Mouse (Mus musculus) layer of hippocampus, postnatal 10 days (tissue): ENCODE measurements around the gene H2al1m. TPM values are rescaled to one million over a fixed set of nuclear protein-coding genes. Genes with fewer than 3 reads are reported as not detected.
A peak's percentile ranks its signal among the peaks of the same experiment; 100 is the strongest.
"Not testable (repeated sequence)": the region's sequence is repeated elsewhere in the genome, so short reads cannot be mapped to it uniquely, and the experiment has no call there.

Experiments
- DNase-seq, 2 experiments: peaks; one replicate each; pipeline ENCODE4 v3.0.0; 2021; ENCODE audit warnings: low spot score in 2 of 2
- total RNA-seq, 2 experiments: library from RNA; stranded (reverse); gene quantifications; 2 replicates each; pipeline ENCODE4 v1.2.3; 2021

H2al1m gene
- total RNA-seq, 2 experiments from 2014 or later: not detected

GRCm38 (mm10) chrX:9316457-9316856 is 32.9 kb downstream of the H2al1m start:
- not testable (repeated sequence) for DNase-seq

GRCm38 (mm10) chrX:9327954-9328353 is 44.4 kb downstream of the H2al1m start:
- not testable (repeated sequence) for DNase-seq

GRCm38 (mm10) chrX:9332366-9332962 is 48.9 kb downstream of the H2al1m start:
- DNase-seq: not testable (repeated sequence)

- DNase-seq: peak; percentile 12 to 71
Observed at GRCm38 (mm10) chrX:9333035-9333434, 49.5 kb downstream of the H2al1m start.

Other genes starting within 250 kb of the H2al1m start
- gene Fthl17f, start 220.7 kb upstream of the H2al1m start, total RNA-seq: not detected
- gene 4930402K13Rik, start 179.2 kb upstream of the H2al1m start, total RNA-seq: not detected
- 1 to 10 TPM; 3.9 to 5.5 TPM for gene Lancl3, start 83.9 kb upstream of the H2al1m start, total RNA-seq
- gene Gm14862, start 26.9 kb upstream of the H2al1m start, total RNA-seq: not detected
- 10 to 100 TPM in 1 of 2 experiments, 1 to 10 TPM in 1; 9.1 to 11.5 TPM for gene Xk, start 11.0 kb upstream of the H2al1m start, total RNA-seq
- not detected for gene H2al1k, start 66.9 kb downstream of the H2al1m start, total RNA-seq
- under 1 TPM; 0.47 to 0.91 TPM for gene Cybb, start 204.0 kb downstream of the H2al1m start, total RNA-seq